Mouse (Mus musculus) midbrain, embryonic 14.5 days (tissue): Measurements from ENCODE around the gene Cdr2l. TPM values are rescaled to one million over a fixed set of nuclear protein-coding genes. Genes with fewer than 3 reads are reported as not detected.
A peak's percentile ranks its signal among the peaks of the same experiment; 100 is the strongest.

Experiments used
- ATAC-seq: fragments of 200-750 bp; cut with Nextera tagmentation; 2 replicates; pipeline ENCODE4 v1.8.0; 2017; ENCODE audit warnings: moderate number of reproducible peaks, moderate library complexity; ENCODE audit not compliant: low FRiP score, low TSS enrichment
- DNase-seq: peaks from one replicate; pipeline ENCODE4 v3.0.0-alpha.2; 2015
- H3K27ac ChIP-seq: fragments of 300-500 bp; sonication (generic); replicated peaks from 2 replicates; pipeline ENCODE4 v1.5.1; 2014; ENCODE audit warnings: mild to moderate bottlenecking, low read depth, low read length, moderate library complexity
- H3K27me3 ChIP-seq: fragments of 300-500 bp; sonication (generic); 2 replicates; pipeline ENCODE4 v1.6.1; 2014; ENCODE audit warnings: low read length, control low read depth, mixed read lengths; ENCODE audit not compliant: control insufficient read depth, insufficient read depth
- H3K36me3 ChIP-seq: fragments of 300-500 bp; sonication (generic); 2 replicates; pipeline ENCODE4 v1.6.1; 2014; ENCODE audit warnings: low read length, control low read depth; ENCODE audit not compliant: control insufficient read depth, insufficient read depth
- H3K4me1 ChIP-seq: fragments of 300-500 bp; sonication (generic); 2 replicates; pipeline ENCODE4 v1.6.1; 2014; ENCODE audit warnings: mild to moderate bottlenecking, antibody characterized with exemption, low read length, control low read depth; ENCODE audit not compliant: control insufficient read depth, insufficient read depth
- H3K4me2 ChIP-seq: fragments of 300-500 bp; sonication (generic); 2 replicates; pipeline ENCODE4 v1.6.1; 2014; ENCODE audit warnings: mild to moderate bottlenecking, low read length, moderate library complexity
- H3K4me3 ChIP-seq: fragments of 300-500 bp; sonication (generic); replicated peaks from 2 replicates; pipeline ENCODE4 v1.5.1; 2014; ENCODE audit warnings: low read depth, low read length
- H3K9ac ChIP-seq: fragments of 300-500 bp; sonication (generic); replicated peaks from 2 replicates; pipeline ENCODE4 v1.6.1; 2014; ENCODE audit warnings: mild to moderate bottlenecking, low read length, moderate library complexity
- H3K9me3 ChIP-seq: fragments of 300-500 bp; sonication (generic); 2 replicates; pipeline ENCODE4 v1.6.1; 2016; ENCODE audit warnings: low read length, control low read depth, mixed read lengths; ENCODE audit not compliant: control insufficient read depth
- WGBS: fragments of 180-500 bp; shearing (Covaris S2); extraction: QIAGEN DNeasy Blood & Tissue Kit; methylation state at CpG from one replicate; pipeline ENCODE4 v1.1.7; 2014; 5-methylcytosine and 5-hydroxymethylcytosine counted together
- polyA plus RNA-seq: library from polyadenylated mRNA; unstranded; fragments of >200 nt; fragmentation: Nextera tagmentation; extraction: Ambion mirVana; gene quantifications from 2 replicates; pipeline ENCODE4 v1.2.1, GENCODE M21; 2014

Gene Cdr2l
- 27.1 and 29.5 TPM in 2 replicates for polyA plus RNA-seq

GRCm38 (mm10) chr11:115381743-115382539, at the start of gene Cdr2l:
Gene Cdr2l, plus strand, starts transcription at chr11:115381916.
- H3K9ac ChIP-seq = peak within 1 kb of the TSS; percentile 98
- H3K27ac ChIP-seq = peak within 1 kb of the TSS; percentile 97
- WGBS = under 1% methylated on average over 76 of the region's 76 CpGs
- peak within 1 kb of the TSS; percentile 90 for H3K4me2 ChIP-seq
- H3K9me3 ChIP-seq = no peaks in the 10 kb centered on the region
- peaks cover 30% of the 10 kb centered on the region for H3K4me1 ChIP-seq
- no peaks in the 10 kb centered on the region for H3K36me3 ChIP-seq
- H3K27me3 ChIP-seq = no peaks in the 10 kb centered on the region
- peak within 1 kb of the TSS; percentile 91 for H3K4me3 ChIP-seq
- DNase-seq = peak; percentile 96
- peak; percentile 88 for ATAC-seq

DNA sequence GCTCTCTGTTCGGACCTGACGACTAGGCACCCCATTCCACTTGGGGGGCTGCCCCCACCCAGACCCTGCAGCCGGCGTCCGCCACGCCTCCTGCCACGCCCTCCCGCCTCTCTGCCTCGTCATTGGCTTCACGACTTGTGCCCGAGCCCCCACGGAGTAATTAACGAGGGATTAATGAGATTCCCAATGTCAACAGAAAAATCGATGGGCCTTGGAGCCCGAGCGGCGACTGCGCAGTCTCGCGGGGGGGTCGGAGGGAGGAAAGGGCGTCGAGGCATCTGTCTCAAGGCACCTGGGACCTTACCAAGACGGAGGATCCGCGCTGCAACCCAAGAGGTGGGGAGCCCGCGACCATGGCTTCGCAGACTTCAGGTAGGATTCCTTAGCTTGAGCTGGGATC, 47.2 kb upstream of the Cdr2l start, which contains the start of gene Otop3:
Gene Otop3 (plus strand): TSS at position 201 of the 400 bp plus-strand sequence.
- H3K9me3 ChIP-seq = no peaks in the 10 kb centered on the region
- ATAC-seq (no peak), DNase-seq (peak; percentile 58)
- H3K4me3 ChIP-seq = peak within 1 kb of the TSS; percentile 24
- peak within 1 kb of the TSS; percentile 38; the same call in 1 of the 2 replicates for H3K9ac ChIP-seq
- H3K4me1 ChIP-seq = no peaks in the 10 kb centered on the region; the same call in 1 of the 2 replicates
- H3K27ac ChIP-seq = no peak within 1 kb of the TSS
- peak within 1 kb of the TSS; percentile 57 for H3K4me2 ChIP-seq
- WGBS = 3% methylated on average over 29 of the region's 29 CpGs
- no peaks in the 10 kb centered on the region for H3K36me3 ChIP-seq
- H3K27me3 ChIP-seq = peaks cover 17% of the 10 kb centered on the region; the same call in 1 of the 2 replicates

GRCm38 (mm10) chr11:115335223-115335622, 46.5 kb upstream of the Cdr2l start:
- Histone ChIP-seq H3K9ac (no peak overlapping the region), H3K9me3 (no peaks in the 10 kb centered on the region), H3K27me3 (peaks cover 17% of the 10 kb centered on the region; the same call in 1 of the 2 replicates), H3K4me3 (no peak overlapping the region), H3K36me3 (no peaks in the 10 kb centered on the region), H3K4me1 (no peaks in the 10 kb centered on the region; the same call in 1 of the 2 replicates), H3K27ac (no peak overlapping the region), H3K4me2 (no peak overlapping the region; the same call in 1 of the 2 replicates)
- 52% methylated on average over 12 of the region's 12 CpGs for WGBS
- no peak for ATAC-seq
- no peak for DNase-seq

DNA sequence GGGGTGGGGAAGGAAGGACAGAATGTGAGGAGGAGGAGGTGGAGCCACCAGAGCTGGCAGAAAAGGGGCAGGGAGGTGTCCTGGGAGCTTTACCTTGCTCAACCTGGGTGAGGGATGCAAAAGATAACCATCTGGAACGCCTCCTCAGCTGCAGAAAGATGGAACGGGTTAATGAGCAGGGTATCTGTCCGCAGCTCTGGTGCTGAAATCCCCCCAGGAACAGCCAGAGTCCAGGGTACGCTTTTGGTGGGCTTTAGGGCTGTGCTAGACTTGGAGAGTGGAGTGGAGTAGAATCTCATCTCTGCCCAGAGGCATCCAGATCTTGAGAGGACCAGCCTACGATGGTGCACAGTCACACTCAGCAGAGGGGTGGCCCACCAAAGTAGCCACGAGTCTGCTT, 45.6 kb upstream of the Cdr2l start:
- ATAC-seq = no peak

GRCm38 (mm10) chr11:115337350-115337749, 44.4 kb upstream of the Cdr2l start:
- no peaks in the 10 kb centered on the region for H3K36me3 ChIP-seq
- no peaks in the 10 kb centered on the region for H3K9me3 ChIP-seq
- DNase-seq (no peak), ATAC-seq (no peak)
- 70% methylated on average over 3 of the region's 3 CpGs for WGBS
- no peak overlapping the region for H3K27ac ChIP-seq
- no peak overlapping the region for H3K4me2 ChIP-seq
- peaks cover 14% of the 10 kb centered on the region; the same call in 1 of the 2 replicates for H3K27me3 ChIP-seq
- H3K4me1 ChIP-seq = no peaks in the 10 kb centered on the region; the same call in 1 of the 2 replicates
- no peak overlapping the region for H3K9ac ChIP-seq
- no peak overlapping the region for H3K4me3 ChIP-seq

More for the DNA sequence above, 45.6 kb upstream of the Cdr2l start:
- no peak overlapping the region for H3K4me2 ChIP-seq
- WGBS = 16% methylated on average over 6 of the region's 6 CpGs
- no peaks in the 10 kb centered on the region for H3K9me3 ChIP-seq
- H3K27me3 ChIP-seq = peaks cover 17% of the 10 kb centered on the region; the same call in 1 of the 2 replicates
- no peaks in the 10 kb centered on the region; the same call in 1 of the 2 replicates for H3K4me1 ChIP-seq
- no peak for DNase-seq
- no peak overlapping the region for H3K9ac ChIP-seq
- H3K4me3 ChIP-seq = no peak overlapping the region
- no peak overlapping the region for H3K27ac ChIP-seq
- no peaks in the 10 kb centered on the region for H3K36me3 ChIP-seq

GRCm38 (mm10) chr11:115337826-115338225, 43.9 kb upstream of the Cdr2l start:
- no peak for ATAC-seq
- Histone ChIP-seq H3K27me3 (peaks cover 14% of the 10 kb centered on the region; the same call in 1 of the 2 replicates), H3K4me2 (no peak overlapping the region), H3K4me3 (no peak overlapping the region), H3K36me3 (no peaks in the 10 kb centered on the region), H3K9ac (no peak overlapping the region), H3K4me1 (no peaks in the 10 kb centered on the region; the same call in 1 of the 2 replicates), H3K9me3 (no peaks in the 10 kb centered on the region), H3K27ac (no peak overlapping the region)
- DNase-seq = no peak
- WGBS = 60% methylated on average over 1 of the region's 1 CpGs

DNA sequence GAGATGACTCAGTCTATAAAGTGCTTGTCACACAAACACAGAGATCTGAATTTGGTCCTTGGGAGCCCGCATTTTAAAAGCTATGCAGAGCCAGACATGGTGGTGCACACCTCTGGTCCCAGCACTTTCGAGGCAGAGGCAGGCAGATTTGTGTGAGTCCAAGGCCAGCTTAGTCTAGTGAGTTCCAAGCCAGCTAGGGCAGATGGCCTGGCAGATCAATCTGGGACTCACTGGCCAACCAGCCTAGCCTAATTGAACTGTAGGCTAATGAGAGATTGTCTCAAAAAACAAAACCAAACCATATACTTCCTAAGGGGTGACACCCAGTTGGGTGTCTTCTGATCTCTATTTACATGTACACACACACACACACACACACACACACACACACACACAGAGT, 40.5 kb upstream of the Cdr2l start:
- ATAC-seq = no peak
- Histone ChIP-seq H3K9ac (no peak overlapping the region), H3K4me3 (no peak overlapping the region), H3K4me1 (no peaks in the 10 kb centered on the region), H3K27ac (no peak overlapping the region), H3K36me3 (no peaks in the 10 kb centered on the region), H3K4me2 (no peak overlapping the region), H3K9me3 (no peaks in the 10 kb centered on the region), H3K27me3 (no peaks in the 10 kb centered on the region)
- 66% methylated on average over 2 of the region's 2 CpGs for WGBS
- DNase-seq = no peak

GRCm38 (mm10) chr11:115341866-115342265, 39.9 kb upstream of the Cdr2l start:
- Histone ChIP-seq H3K36me3 (no peaks in the 10 kb centered on the region), H3K4me1 (no peaks in the 10 kb centered on the region), H3K27me3 (no peaks in the 10 kb centered on the region), H3K27ac (no peak overlapping the region), H3K4me2 (no peak overlapping the region), H3K9ac (no peak overlapping the region), H3K4me3 (no peak overlapping the region), H3K9me3 (no peaks in the 10 kb centered on the region)
- ATAC-seq = no peak
- 76% methylated on average over 6 of the region's 6 CpGs for WGBS
- no peak for DNase-seq
